Mouse (Mus musculus): ENCODE data around the gene Gpr155. TPM values are rescaled to one million over a fixed set of nuclear protein-coding genes. Genes with fewer than 3 reads are reported as not detected.
A peak's percentile ranks its signal among the peaks of the same experiment; 100 is the strongest.

Gpr155 gene
- polyA plus RNA-seq, 1 experiment from 2014 or later: 18.1 TPM

GRCm38 (mm10) chr2:73325871-73326270 is 60.5 kb downstream of the Gpr155 start:
- no peak overlapping the region for H3K4me3 ChIP-seq (ENCODE audit: low read depth, low read length)
- no peak overlapping the region for H3K4me2 ChIP-seq (replicated peaks; ENCODE audit: low read depth)
- WGBS: 91% methylated on average over 5 of the region's 5 CpGs
- no peaks in the 10 kb centered on the region for H3K4me1 ChIP-seq (replicated peaks; ENCODE audit: control insufficient read depth, insufficient read depth, low read length)
- no peak for ATAC-seq
- no peak overlapping the region for H3K9ac ChIP-seq (ENCODE audit: low read depth, low read length)
- H3K9me3 ChIP-seq (ENCODE audit: control insufficient read depth): no peaks in the 10 kb centered on the region
- H3K36me3 ChIP-seq (ENCODE audit: control insufficient read depth, insufficient read depth): no peaks in the 10 kb centered on the region
- TF ChIP-seq CTCF (IDR thresholded peaks at IDR 0.05; ENCODE audit: low read depth): no peak
- H3K27ac ChIP-seq (ENCODE audit: low read depth, low read length): no peak overlapping the region
- no peaks in the 10 kb centered on the region for H3K27me3 ChIP-seq (replicated peaks; ENCODE audit: control insufficient read depth, insufficient read depth, low read length)

DNA sequence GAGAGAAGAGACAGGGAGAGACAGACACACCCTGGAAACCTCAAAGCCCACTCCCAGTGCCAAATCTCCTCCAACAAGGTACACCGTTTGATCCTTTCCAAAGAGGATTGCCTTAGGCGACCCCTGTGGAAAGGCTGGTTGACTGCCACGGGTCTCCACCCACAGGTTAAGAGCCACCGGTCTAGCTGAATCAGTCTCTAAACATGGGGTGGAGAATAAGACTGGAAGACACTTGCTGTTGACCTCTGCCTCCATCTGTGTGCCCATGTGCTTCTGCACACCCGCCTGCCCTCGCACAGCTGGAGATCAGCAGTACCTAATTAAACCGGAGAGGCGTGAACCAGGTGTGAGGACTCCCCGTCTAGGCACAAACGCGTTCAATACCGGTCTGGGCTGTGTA is 63.4 kb downstream of the Gpr155 start:
- H3K4me2 ChIP-seq (replicated peaks; ENCODE audit: low read depth): no peak overlapping the region
- no peaks in the 10 kb centered on the region for H3K27me3 ChIP-seq (replicated peaks; ENCODE audit: control insufficient read depth, insufficient read depth, low read length)
- no peaks in the 10 kb centered on the region for H3K9me3 ChIP-seq (ENCODE audit: control insufficient read depth)
- 0 out of 2 replicates have a peak, but pooled peaks cover 5% of the 10 kb centered on the region for H3K36me3 ChIP-seq (ENCODE audit: control insufficient read depth, insufficient read depth)
- no peak for ATAC-seq
- no peak overlapping the region for H3K4me3 ChIP-seq (ENCODE audit: low read depth, low read length)
- H3K4me1 ChIP-seq (replicated peaks; ENCODE audit: control insufficient read depth, insufficient read depth, low read length): no peaks in the 10 kb centered on the region
- 64% methylated on average over 12 of the region's 12 CpGs for WGBS
- no peak for TF ChIP-seq CTCF (IDR thresholded peaks at IDR 0.05; ENCODE audit: low read depth)
- no peak overlapping the region for H3K27ac ChIP-seq (ENCODE audit: low read depth, low read length)
- H3K9ac ChIP-seq (ENCODE audit: low read depth, low read length): no peak overlapping the region

- no peaks in the 10 kb centered on the region for H3K4me1 ChIP-seq (replicated peaks; ENCODE audit: control insufficient read depth, insufficient read depth, low read length)
- no peak for ATAC-seq
- 74% methylated on average over 5 of the region's 5 CpGs for WGBS
Observed at GRCm38 (mm10) chr2:73319218-73319617, 67.2 kb downstream of the Gpr155 start.

DNA sequence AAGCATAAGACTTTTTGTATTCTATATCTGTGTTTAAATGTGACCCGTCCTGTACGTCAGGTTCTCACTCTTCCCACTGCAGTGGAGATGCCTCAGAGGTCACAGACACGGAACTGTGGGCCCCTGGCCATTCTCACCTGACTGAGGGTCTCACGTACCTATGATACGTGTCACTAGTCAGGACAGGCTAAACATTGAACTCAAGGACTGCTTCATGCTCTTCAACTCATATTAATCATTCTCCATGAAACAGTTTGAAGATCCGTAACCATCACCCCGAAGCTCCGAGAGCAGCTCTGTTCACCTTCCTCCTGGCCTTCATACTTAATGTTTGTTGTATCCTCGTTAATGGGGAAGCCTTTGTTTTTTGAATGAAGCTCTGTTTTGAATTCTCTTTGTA is 68.9 kb downstream of the Gpr155 start:
- Histone ChIP-seq H3K4me3 (ENCODE audit: low read depth, low read length) (no peak overlapping the region), H3K9ac (ENCODE audit: low read depth, low read length) (no peak overlapping the region), H3K9me3 (ENCODE audit: control insufficient read depth) (no peaks in the 10 kb centered on the region), H3K4me2 (replicated peaks; ENCODE audit: low read depth) (no peak overlapping the region), H3K27ac (ENCODE audit: low read depth, low read length) (no peak overlapping the region), H3K36me3 (ENCODE audit: control insufficient read depth, insufficient read depth) (0 out of 2 replicates have a peak, but pooled peaks cover 5% of the 10 kb centered on the region), H3K4me1 (replicated peaks; ENCODE audit: control insufficient read depth, insufficient read depth, low read length) (no peaks in the 10 kb centered on the region), H3K27me3 (replicated peaks; ENCODE audit: control insufficient read depth, insufficient read depth, low read length) (no peaks in the 10 kb centered on the region)
- WGBS: 93% methylated on average over 9 of the region's 9 CpGs
- TF ChIP-seq CTCF (IDR thresholded peaks at IDR 0.05; ENCODE audit: low read depth): no peak
- no peak for ATAC-seq

More at GRCm38 (mm10) chr2:73319218-73319617, 67.2 kb downstream of the Gpr155 start:
- H3K27me3 ChIP-seq (replicated peaks; ENCODE audit: control insufficient read depth, insufficient read depth, low read length): no peaks in the 10 kb centered on the region
- no peak for TF ChIP-seq CTCF (IDR thresholded peaks at IDR 0.05; ENCODE audit: low read depth)
- H3K4me3 ChIP-seq (ENCODE audit: low read depth, low read length): no peak overlapping the region
- H3K27ac ChIP-seq (ENCODE audit: low read depth, low read length): no peak overlapping the region
- H3K4me2 ChIP-seq (replicated peaks; ENCODE audit: low read depth): no peak overlapping the region
- H3K9me3 ChIP-seq (ENCODE audit: control insufficient read depth): no peaks in the 10 kb centered on the region
- H3K9ac ChIP-seq (ENCODE audit: low read depth, low read length): no peak overlapping the region
- H3K36me3 ChIP-seq (ENCODE audit: control insufficient read depth, insufficient read depth): 0 out of 2 replicates have a peak, but pooled peaks cover 5% of the 10 kb centered on the region

DNA sequence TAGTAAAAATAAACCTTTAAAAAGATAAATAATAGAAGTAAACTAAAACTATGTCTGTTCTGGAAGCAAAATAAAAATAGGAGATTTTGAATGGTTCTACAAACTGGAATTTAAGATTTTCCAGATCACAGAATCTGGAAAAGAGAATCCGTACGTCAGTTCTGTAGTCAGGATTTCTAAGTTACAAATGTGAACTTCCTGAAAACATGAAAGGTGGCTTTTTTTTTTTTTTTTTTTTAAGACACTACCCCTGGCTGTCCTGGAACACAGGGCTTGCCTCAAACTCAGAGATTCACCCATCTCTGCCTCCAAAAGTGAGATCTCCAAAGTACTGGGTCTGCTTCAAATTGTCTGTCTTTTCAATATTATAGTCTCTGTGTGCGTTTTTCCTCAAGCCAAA is 72.1 kb downstream of the Gpr155 start:
- 92% methylated on average over 3 of the region's 3 CpGs for whole genome bisulfite sequencing
- Histone ChIP-seq H3K4me2 (replicated peaks; ENCODE audit: low read depth) (no peak overlapping the region), H3K27me3 (replicated peaks; ENCODE audit: control insufficient read depth, insufficient read depth, low read length) (no peaks in the 10 kb centered on the region), H3K4me3 (ENCODE audit: low read depth, low read length) (no peak overlapping the region), H3K9ac (ENCODE audit: low read depth, low read length) (no peak overlapping the region), H3K36me3 (ENCODE audit: control insufficient read depth, insufficient read depth) (peaks cover 5% of the 10 kb centered on the region; the same call in 1 of the 2 replicates), H3K9me3 (ENCODE audit: control insufficient read depth) (no peaks in the 10 kb centered on the region), H3K4me1 (replicated peaks; ENCODE audit: control insufficient read depth, insufficient read depth, low read length) (no peaks in the 10 kb centered on the region), H3K27ac (ENCODE audit: low read depth, low read length) (no peak overlapping the region)
- TF ChIP-seq CTCF (IDR thresholded peaks at IDR 0.05; ENCODE audit: low read depth): no peak
- ATAC-seq: no peak

GRCm38 (mm10) chr2:73313117-73313501 is 73.3 kb downstream of the Gpr155 start:
- Histone ChIP-seq H3K9me3 (ENCODE audit: control insufficient read depth) (no peaks in the 10 kb centered on the region), H3K4me1 (replicated peaks; ENCODE audit: control insufficient read depth, insufficient read depth, low read length) (no peaks in the 10 kb centered on the region), H3K4me2 (replicated peaks; ENCODE audit: low read depth) (peak overlapping the region; percentile 71), H3K36me3 (ENCODE audit: control insufficient read depth, insufficient read depth) (peaks cover 8% of the 10 kb centered on the region), H3K9ac (ENCODE audit: low read depth, low read length) (no peak overlapping the region), H3K27me3 (replicated peaks; ENCODE audit: control insufficient read depth, insufficient read depth, low read length) (no peaks in the 10 kb centered on the region), H3K27ac (ENCODE audit: low read depth, low read length) (peak overlapping the region; percentile 69; the same call in 1 of the 2 replicates), H3K4me3 (ENCODE audit: low read depth, low read length) (peak overlapping the region; percentile 67)
- peak; percentile 58 for ATAC-seq
- no peak for TF ChIP-seq CTCF (IDR thresholded peaks at IDR 0.05; ENCODE audit: low read depth)
- 21% methylated on average over 14 of the region's 14 CpGs for WGBS
